Mouse (Mus musculus): Measurements from ENCODE around the gene Sergef. TPM values are rescaled to one million over a fixed set of nuclear protein-coding genes. Genes with fewer than 3 reads are reported as not detected.

Gene Sergef
- total and polyA plus RNA-seq, 2 experiments = 4.9 to 7.5 TPM

DNA sequence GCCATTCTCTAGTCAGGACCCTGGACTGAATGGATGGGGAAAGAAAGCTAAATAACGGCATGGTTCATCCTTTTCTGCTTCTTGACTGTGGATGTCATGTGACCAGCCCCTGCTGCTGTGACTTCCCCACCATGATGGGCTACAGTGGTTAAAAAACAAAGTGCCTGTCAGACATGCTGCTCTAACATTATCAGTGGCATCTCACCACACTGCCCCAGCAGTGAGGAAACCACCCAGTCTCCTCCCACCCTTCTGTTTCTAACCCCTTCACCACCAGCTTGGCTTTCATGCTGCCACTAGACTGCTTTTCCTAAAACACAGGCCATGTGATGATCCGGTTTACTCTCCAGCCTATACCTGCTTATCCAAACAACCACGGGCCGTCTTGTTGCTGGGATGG, 140.0 kb downstream of the Sergef start:
- H3K36me3 ChIP-seq (ENCODE audit: control insufficient read depth, insufficient read depth, low read length) = no peaks in the 10 kb centered on the region
- DNase-seq (ENCODE audit: extremely low read depth, low read depth, low spot score) = no peak
- no peak overlapping the region for H3K4me3 ChIP-seq (ENCODE audit: insufficient read depth, low read depth, low read length)
- no peak overlapping the region for H3K27ac ChIP-seq (replicated peaks; ENCODE audit: insufficient read depth, low read depth, low read length)
- no peak for TF ChIP-seq POLR2A (IDR thresholded peaks at IDR 0.05; ENCODE audit: extremely low read depth, insufficient read depth, low read length)
- no peak for TF ChIP-seq CTCF (IDR thresholded peaks at IDR 0.05; ENCODE audit: low read depth, low read length)
- 96% methylated on average over 4 of the region's 4 CpGs for WGBS
- H3K79me2 ChIP-seq (ENCODE audit: control insufficient read depth, insufficient read depth, low read length) = no peaks in the 10 kb centered on the region
- no peaks in the 10 kb centered on the region for H3K27me3 ChIP-seq (ENCODE audit: control insufficient read depth, insufficient read depth, low read length)
- no peaks in the 10 kb centered on the region for H3K4me1 ChIP-seq (ENCODE audit: control insufficient read depth, insufficient read depth, low read length)
- no peak overlapping the region for H3K9ac ChIP-seq (ENCODE audit: low read depth, low read length)

DNA sequence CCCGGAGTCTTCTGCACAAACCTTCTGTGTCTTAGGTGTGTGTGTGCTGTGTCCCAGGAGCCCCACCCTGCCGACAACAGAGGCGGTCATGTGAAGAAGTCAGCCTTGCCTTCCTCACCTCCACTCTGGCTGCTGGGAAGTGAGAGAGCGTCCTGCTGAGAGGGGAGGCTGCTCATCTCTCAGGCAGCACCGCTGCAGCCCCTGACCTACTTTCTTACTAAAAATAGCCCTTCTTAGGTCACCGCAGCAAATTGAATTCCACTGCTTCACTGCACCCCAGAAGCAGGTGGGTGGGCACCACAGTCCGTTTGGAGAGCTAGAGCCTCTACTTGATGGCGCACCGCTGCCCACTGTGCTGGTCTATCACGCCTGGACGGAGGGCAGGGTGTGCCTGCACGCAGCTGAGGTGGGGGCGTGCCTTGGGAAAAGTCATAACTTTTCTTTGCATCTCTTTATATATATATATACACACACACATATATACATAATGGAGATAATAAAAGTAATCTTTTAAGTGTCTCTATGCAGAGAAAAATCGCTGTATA, 147.4 kb downstream of the Sergef start:
- Histone ChIP-seq H3K9ac (ENCODE audit: low read depth, low read length) (no peak overlapping the region), H3K27me3 (ENCODE audit: control insufficient read depth, insufficient read depth, low read length) (no peaks in the 10 kb centered on the region), H3K4me1 (ENCODE audit: control insufficient read depth, insufficient read depth, low read length) (no peaks in the 10 kb centered on the region), H3K27ac (replicated peaks; ENCODE audit: insufficient read depth, low read depth, low read length) (no peak overlapping the region), H3K4me3 (ENCODE audit: insufficient read depth, low read depth, low read length) (no peak overlapping the region), H3K79me2 (ENCODE audit: control insufficient read depth, insufficient read depth, low read length) (no peaks in the 10 kb centered on the region), H3K36me3 (ENCODE audit: control insufficient read depth, insufficient read depth, low read length) (no peaks in the 10 kb centered on the region)
- no peak for DNase-seq (ENCODE audit: extremely low read depth, low read depth, low spot score)
- 82% methylated on average over 14 of the region's 14 CpGs for WGBS
- TF ChIP-seq CTCF (IDR thresholded peaks at IDR 0.05; ENCODE audit: low read depth, low read length) = no peak
- no peak for TF ChIP-seq POLR2A (IDR thresholded peaks at IDR 0.05; ENCODE audit: extremely low read depth, insufficient read depth, low read length)

DNA sequence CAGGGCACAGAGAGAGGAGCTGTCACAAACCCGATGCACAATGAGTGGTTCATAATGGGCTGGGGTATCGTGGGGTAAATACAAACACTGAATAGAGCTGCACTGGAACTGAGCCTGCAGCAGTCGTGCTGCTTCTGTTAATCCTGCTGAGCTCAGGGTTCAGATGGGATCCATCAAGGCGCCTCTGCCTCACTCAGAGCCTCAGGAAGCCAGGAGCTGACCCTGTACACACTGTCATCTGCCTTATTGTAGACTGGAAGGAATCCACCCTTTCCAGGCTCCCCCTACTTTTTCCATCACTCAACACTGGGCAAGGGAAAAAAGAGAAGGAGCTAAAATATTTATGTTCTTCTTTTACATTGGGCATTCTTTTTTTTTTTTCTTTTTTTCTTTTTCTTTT, 152.3 kb downstream of the Sergef start:
- Histone ChIP-seq H3K4me1 (ENCODE audit: control insufficient read depth, insufficient read depth, low read length) (no peaks in the 10 kb centered on the region), H3K36me3 (ENCODE audit: control insufficient read depth, insufficient read depth, low read length) (no peaks in the 10 kb centered on the region), H3K4me3 (ENCODE audit: insufficient read depth, low read depth, low read length) (no peak overlapping the region), H3K27ac (replicated peaks; ENCODE audit: insufficient read depth, low read depth, low read length) (no peak overlapping the region), H3K9ac (ENCODE audit: low read depth, low read length) (no peak overlapping the region), H3K27me3 (ENCODE audit: control insufficient read depth, insufficient read depth, low read length) (no peaks in the 10 kb centered on the region), H3K79me2 (ENCODE audit: control insufficient read depth, insufficient read depth, low read length) (no peaks in the 10 kb centered on the region)
- DNase-seq (ENCODE audit: extremely low read depth, low read depth, low spot score) = no peak
- WGBS = 90% methylated on average over 4 of the region's 4 CpGs
- TF ChIP-seq CTCF (IDR thresholded peaks at IDR 0.05; ENCODE audit: low read depth, low read length) (no peak), POLR2A (IDR thresholded peaks at IDR 0.05; ENCODE audit: extremely low read depth, insufficient read depth, low read length) (no peak)

DNA sequence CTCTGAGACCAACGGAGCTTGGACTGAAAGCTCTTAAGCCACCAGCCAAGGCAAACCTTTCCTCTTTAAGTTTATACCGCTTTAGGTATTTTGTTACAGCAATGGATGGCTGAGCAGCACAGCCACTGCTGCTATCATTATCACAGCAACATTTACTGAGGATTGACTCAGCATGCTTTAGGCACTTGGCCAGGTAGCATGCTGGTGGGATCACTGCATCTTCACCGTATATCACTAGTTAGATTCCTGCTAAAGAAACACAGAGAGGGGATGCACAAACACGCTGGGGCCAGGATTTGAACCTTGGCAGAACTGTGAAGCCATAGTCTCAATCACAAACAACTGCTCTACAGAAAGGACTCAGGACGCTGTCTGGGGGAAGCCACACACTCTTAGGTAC, 152.8 kb downstream of the Sergef start:
- H3K36me3 ChIP-seq (ENCODE audit: control insufficient read depth, insufficient read depth, low read length) = no peaks in the 10 kb centered on the region
- WGBS = 84% methylated on average over 5 of the region's 5 CpGs
- no peak overlapping the region for H3K27ac ChIP-seq (replicated peaks; ENCODE audit: insufficient read depth, low read depth, low read length)

DNA sequence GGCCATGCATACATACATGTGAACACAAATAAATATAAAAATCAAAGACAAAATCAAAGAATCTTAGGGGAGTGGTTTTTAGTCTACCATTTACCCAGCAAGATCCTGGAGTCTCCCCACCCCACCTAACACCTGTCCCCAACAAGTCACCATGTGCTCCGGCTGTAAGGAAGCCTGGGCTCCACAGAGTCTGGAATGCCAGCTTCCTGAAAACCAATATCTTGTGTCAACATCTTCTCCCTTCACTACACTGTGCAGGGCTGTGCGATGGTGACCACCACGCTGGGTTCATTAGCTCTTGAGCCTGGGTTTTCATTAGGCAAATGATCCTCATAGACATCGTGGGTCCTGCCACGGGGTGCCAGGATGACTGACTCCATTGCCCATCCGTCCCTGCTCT, 155.4 kb downstream of the Sergef start:
- H3K4me3 ChIP-seq (ENCODE audit: insufficient read depth, low read depth, low read length) = no peak overlapping the region
- no peaks in the 10 kb centered on the region for H3K4me1 ChIP-seq (ENCODE audit: control insufficient read depth, insufficient read depth, low read length)
- H3K9ac ChIP-seq (ENCODE audit: low read depth, low read length) = no peak overlapping the region
- TF ChIP-seq CTCF (IDR thresholded peaks at IDR 0.05; ENCODE audit: low read depth, low read length) (no peak), POLR2A (IDR thresholded peaks at IDR 0.05; ENCODE audit: extremely low read depth, insufficient read depth, low read length) (no peak)
- no peaks in the 10 kb centered on the region for H3K27me3 ChIP-seq (ENCODE audit: control insufficient read depth, insufficient read depth, low read length)
- no peaks in the 10 kb centered on the region for H3K79me2 ChIP-seq (ENCODE audit: control insufficient read depth, insufficient read depth, low read length)
- 73% methylated on average over 6 of the region's 6 CpGs for WGBS
- DNase-seq (ENCODE audit: extremely low read depth, low read depth, low spot score) = no peak
- H3K36me3 ChIP-seq (ENCODE audit: control insufficient read depth, insufficient read depth, low read length) = no peaks in the 10 kb centered on the region
- no peak overlapping the region for H3K27ac ChIP-seq (replicated peaks; ENCODE audit: insufficient read depth, low read depth, low read length)

More for the DNA sequence above, 152.8 kb downstream of the Sergef start:
- TF ChIP-seq POLR2A (IDR thresholded peaks at IDR 0.05; ENCODE audit: extremely low read depth, insufficient read depth, low read length) (no peak), CTCF (IDR thresholded peaks at IDR 0.05; ENCODE audit: low read depth, low read length) (no peak)
- DNase-seq (ENCODE audit: extremely low read depth, low read depth, low spot score) = no peak
- H3K79me2 ChIP-seq (ENCODE audit: control insufficient read depth, insufficient read depth, low read length) = no peaks in the 10 kb centered on the region
- no peaks in the 10 kb centered on the region for H3K4me1 ChIP-seq (ENCODE audit: control insufficient read depth, insufficient read depth, low read length)
- H3K27me3 ChIP-seq (ENCODE audit: control insufficient read depth, insufficient read depth, low read length) = no peaks in the 10 kb centered on the region
- H3K4me3 ChIP-seq (ENCODE audit: insufficient read depth, low read depth, low read length) = no peak overlapping the region
- no peak overlapping the region for H3K9ac ChIP-seq (ENCODE audit: low read depth, low read length)

DNA sequence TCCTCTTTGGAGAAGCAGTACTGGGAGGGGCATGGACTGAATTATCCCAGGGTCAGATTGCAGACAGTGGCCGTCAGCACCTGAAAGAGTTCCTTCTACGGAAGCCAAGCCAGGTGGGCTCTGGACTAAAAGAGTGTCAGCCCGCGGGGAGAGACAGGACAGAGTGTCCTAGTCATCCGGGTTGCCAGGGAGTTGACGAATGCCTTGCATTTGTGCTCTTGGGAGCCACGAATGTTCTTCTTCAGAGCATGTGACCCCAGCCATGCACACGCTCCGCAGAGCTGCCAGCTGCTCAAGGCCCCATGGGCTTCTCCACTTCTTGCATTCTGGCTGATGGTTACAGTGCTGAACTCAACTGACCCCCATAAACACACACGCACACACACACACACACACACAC, 156.6 kb downstream of the Sergef start:
- WGBS = 92% methylated on average over 10 of the region's 10 CpGs
- Histone ChIP-seq H3K9ac (ENCODE audit: low read depth, low read length) (no peak overlapping the region), H3K27me3 (ENCODE audit: control insufficient read depth, insufficient read depth, low read length) (no peaks in the 10 kb centered on the region), H3K4me1 (ENCODE audit: control insufficient read depth, insufficient read depth, low read length) (no peaks in the 10 kb centered on the region), H3K79me2 (ENCODE audit: control insufficient read depth, insufficient read depth, low read length) (no peaks in the 10 kb centered on the region), H3K27ac (replicated peaks; ENCODE audit: insufficient read depth, low read depth, low read length) (no peak overlapping the region), H3K36me3 (ENCODE audit: control insufficient read depth, insufficient read depth, low read length) (no peaks in the 10 kb centered on the region), H3K4me3 (ENCODE audit: insufficient read depth, low read depth, low read length) (no peak overlapping the region)
- no peak for DNase-seq (ENCODE audit: extremely low read depth, low read depth, low spot score)
- no peak for TF ChIP-seq CTCF (IDR thresholded peaks at IDR 0.05; ENCODE audit: low read depth, low read length)

All from liver, adult 2 months (tissue).